Mouse (Mus musculus) limb, embryonic 14.5 days (tissue): Measurements from ENCODE around the gene Vipas39. TPM values are rescaled to one million over a fixed set of nuclear protein-coding genes. Genes with fewer than 3 reads are reported as not detected.

Experiments
- ATAC-seq: fragments of 200-750 bp; cut with Nextera tagmentation; 2 replicates; pipeline ENCODE4 v1.8.0; 2017; ENCODE audit warnings: low read depth, moderate number of reproducible peaks, moderate TSS enrichment; ENCODE audit not compliant: low FRiP score
- DNase-seq: peaks from one replicate; pipeline ENCODE4 v3.0.0-alpha.2; 2015; ENCODE audit warnings: low spot score
- H3K27ac ChIP-seq: fragments of 300-500 bp; sonication (generic); replicated peaks from 2 replicates; pipeline ENCODE4 v1.5.1; 2014; ENCODE audit warnings: low read depth, mild to moderate bottlenecking, low read length, moderate library complexity, mixed read lengths
- H3K27me3 ChIP-seq: fragments of 300-500 bp; sonication (generic); 2 replicates; pipeline ENCODE4 v1.6.1; 2014; ENCODE audit warnings: low read length, mixed read lengths; ENCODE audit not compliant: control insufficient read depth, insufficient read depth
- H3K36me3 ChIP-seq: fragments of 300-500 bp; sonication (generic); 2 replicates; pipeline ENCODE4 v1.6.1; 2014; ENCODE audit warnings: mild to moderate bottlenecking, low read length, moderate library complexity, mixed read lengths; ENCODE audit not compliant: control insufficient read depth, insufficient read depth
- H3K4me1 ChIP-seq: fragments of 300-500 bp; sonication (generic); 2 replicates; pipeline ENCODE4 v1.6.1; 2014; ENCODE audit warnings: antibody characterized with exemption, low read length, mixed read lengths; ENCODE audit not compliant: control insufficient read depth, insufficient read depth
- H3K4me2 ChIP-seq: fragments of 300-500 bp; sonication (generic); replicated peaks from 2 replicates; pipeline ENCODE4 v1.6.1; 2014; ENCODE audit warnings: low read depth, mild to moderate bottlenecking, low read length, moderate library complexity; ENCODE audit not compliant: severe bottlenecking
- H3K4me3 ChIP-seq: fragments of 300-500 bp; sonication (generic); replicated peaks from 2 replicates; pipeline ENCODE4 v1.5.1; 2014; ENCODE audit warnings: low read length
- H3K9ac ChIP-seq: fragments of 300-500 bp; sonication (generic); 2 replicates; pipeline ENCODE4 v1.6.1; 2014; ENCODE audit warnings: mild to moderate bottlenecking, low read depth, low read length, moderate library complexity; ENCODE audit not compliant: severe bottlenecking
- H3K9me3 ChIP-seq: fragments of 300-500 bp; sonication (generic); 2 replicates; pipeline ENCODE4 v1.6.1; 2016; ENCODE audit warnings: low read length; ENCODE audit not compliant: control insufficient read depth
- POLR2A ChIP-seq: fragments of 200-500 bp; IDR thresholded peaks from 2 replicates; pipeline ENCODE4 v1.8.0; 2012; ENCODE audit warnings: inconsistent platforms, mild to moderate bottlenecking, moderate library complexity, borderline replicate concordance; ENCODE audit not compliant: insufficient read depth, insufficient read length; ENCODE audit errors: extremely low read depth
- WGBS: fragments of 180-500 bp; shearing (Covaris S2); extraction: QIAGEN DNeasy Blood & Tissue Kit; methylation state at CpG from one replicate; pipeline ENCODE4 v1.1.7; 2014; 5-methylcytosine and 5-hydroxymethylcytosine counted together
- polyA plus RNA-seq, 2 experiments: library from polyadenylated mRNA; depleted of rRNA in 1 of 2; stranded (reverse) in 1 of 2; unstranded in 1 of 2; fragments of >200 nt; fragmentation: Nextera tagmentation in 1 of 2; extraction: Ambion mirVana in 1 of 2; gene quantifications; 2 replicates each; pipeline versions ENCODE4 v1.2.1 to v1.2.3; 2012 to 2014

Vipas39 gene
- polyA plus RNA-seq, 2 experiments, result 42.1 to 44.3 TPM

- Histone ChIP-seq H3K4me3 (peak overlapping the region; percentile 73), H3K9me3 (no peaks in the 10 kb centered on the region), H3K36me3 (no peaks in the 10 kb centered on the region), H3K27ac (no peak overlapping the region), H3K4me1 (no peaks in the 10 kb centered on the region), H3K4me2 (peak overlapping the region; percentile 97), H3K27me3 (peaks cover 17% of the 10 kb centered on the region; the same call in 1 of the 2 replicates), H3K9ac (peak overlapping the region; percentile 72)
- TF ChIP-seq POLR2A, result no peak
- DNase-seq (no peak), ATAC-seq (no peak)
- under 1% methylated on average over 9 of the region's 9 CpGs for WGBS
Observed at GRCm38 (mm10) chr12:87300441-87300690, 34.3 kb upstream of the Vipas39 start.

- Histone ChIP-seq H3K9ac (peak within 1 kb of the TSS; percentile 72), H3K36me3 (no peaks in the 10 kb centered on the region), H3K4me2 (peak within 1 kb of the TSS; percentile 97), H3K27ac (no peak within 1 kb of the TSS), H3K9me3 (no peaks in the 10 kb centered on the region), H3K27me3 (peaks cover 17% of the 10 kb centered on the region; the same call in 1 of the 2 replicates), H3K4me3 (peak within 1 kb of the TSS; percentile 73), H3K4me1 (no peaks in the 10 kb centered on the region)
- 4% methylated on average over 55 of the region's 86 CpGs for WGBS
- ATAC-seq, result peak; percentile 74
- DNase-seq, result peak; percentile 6
- TF ChIP-seq POLR2A, result no peak
Observed at GRCm38 (mm10) chr12:87299657-87300440, 33.8 kb upstream of the Vipas39 start, which contains the start of gene Ism2. TSS of gene Ism2 (minus strand) at chr12:87299705.

- H3K4me3 ChIP-seq, result peak overlapping the region; percentile 73
- no peak overlapping the region for H3K27ac ChIP-seq
- peak overlapping the region; percentile 72 for H3K9ac ChIP-seq
- no peaks in the 10 kb centered on the region for H3K4me1 ChIP-seq
- H3K27me3 ChIP-seq, result peaks cover 17% of the 10 kb centered on the region; the same call in 1 of the 2 replicates
- TF ChIP-seq POLR2A, result no peak
- WGBS, result 8% methylated on average over 29 of the region's 29 CpGs
- H3K4me2 ChIP-seq, result peak overlapping the region; percentile 97
- no peaks in the 10 kb centered on the region for H3K36me3 ChIP-seq
- peak; percentile 47; the same call in 1 of the 2 replicates for ATAC-seq
- no peak for DNase-seq
- no peaks in the 10 kb centered on the region for H3K9me3 ChIP-seq
Observed at GRCm38 (mm10) chr12:87299037-87299656, 33.1 kb upstream of the Vipas39 start.

DNA sequence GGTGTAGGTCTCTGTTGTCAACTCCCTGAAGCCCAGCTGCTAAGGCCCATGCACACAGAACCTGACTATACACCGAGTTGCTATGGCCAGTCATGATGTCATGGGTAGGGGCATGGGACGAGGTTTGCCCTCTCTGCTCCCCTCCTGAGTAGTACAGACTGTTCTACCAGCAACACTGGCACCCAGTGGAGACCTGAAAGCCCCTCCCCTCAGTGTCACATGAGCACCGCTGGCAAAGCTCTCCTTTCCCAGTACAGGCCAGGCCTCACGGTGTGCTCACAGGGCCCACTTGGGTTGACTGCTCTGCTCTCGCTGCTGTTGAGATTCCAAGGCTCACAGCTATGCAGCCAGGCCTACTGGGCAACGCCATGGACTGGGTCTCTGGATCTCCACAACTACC lies 27.9 kb upstream of the Vipas39 start:
- ATAC-seq (no peak), DNase-seq (no peak)
- Histone ChIP-seq H3K27ac (no peak overlapping the region), H3K4me3 (no peak overlapping the region), H3K36me3 (no peaks in the 10 kb centered on the region), H3K4me2 (no peak overlapping the region), H3K27me3 (no peaks in the 10 kb centered on the region), H3K9me3 (no peaks in the 10 kb centered on the region), H3K4me1 (no peaks in the 10 kb centered on the region), H3K9ac (no peak overlapping the region)
- TF ChIP-seq POLR2A, result no peak
- WGBS, result 77% methylated on average over 6 of the region's 6 CpGs

GRCm38 (mm10) chr12:87289100-87289499 lies 23.0 kb upstream of the Vipas39 start:
- no peak overlapping the region for H3K9ac ChIP-seq
- H3K4me1 ChIP-seq, result no peaks in the 10 kb centered on the region
- H3K36me3 ChIP-seq, result no peaks in the 10 kb centered on the region
- no peak for TF ChIP-seq POLR2A
- no peak for DNase-seq
- no peak overlapping the region for H3K4me2 ChIP-seq
- H3K27ac ChIP-seq, result no peak overlapping the region
- H3K4me3 ChIP-seq, result no peak overlapping the region
- no peaks in the 10 kb centered on the region for H3K27me3 ChIP-seq
- 85% methylated on average over 5 of the region's 5 CpGs for WGBS
- no peak for ATAC-seq
- no peaks in the 10 kb centered on the region for H3K9me3 ChIP-seq
